Mouse (Mus musculus): Measurements from ENCODE around the gene Smc3.
"Not testable (repeated sequence)": the region's sequence is repeated elsewhere in the genome, so short reads cannot be mapped to it uniquely, and the experiment has no call there.

The Smc3 gene

GRCm38 (mm10) chr19:53577025-53577800, 23.0 kb upstream of the Smc3 start:
- DNase-seq, result peak; percentile 68

- peak; percentile 74 for DNase-seq
These were observed 21.5 kb upstream of the Smc3 start for GRCm38 (mm10) chr19:53578597-53579252.

- DNase-seq, result not testable (repeated sequence)
These were observed 19.9 kb upstream of the Smc3 start for GRCm38 (mm10) chr19:53580271-53580670.

GRCm38 (mm10) chr19:53587686-53588085, 12.5 kb upstream of the Smc3 start:
- not testable (repeated sequence) for DNase-seq

- DNase-seq, result not testable (repeated sequence)
These were observed 11.2 kb upstream of the Smc3 start, which contains the start of gene Nutf2-ps1 for GRCm38 (mm10) chr19:53588968-53589367. Nutf2-ps1 (minus strand) TSS chr19:53589068.

DNA sequence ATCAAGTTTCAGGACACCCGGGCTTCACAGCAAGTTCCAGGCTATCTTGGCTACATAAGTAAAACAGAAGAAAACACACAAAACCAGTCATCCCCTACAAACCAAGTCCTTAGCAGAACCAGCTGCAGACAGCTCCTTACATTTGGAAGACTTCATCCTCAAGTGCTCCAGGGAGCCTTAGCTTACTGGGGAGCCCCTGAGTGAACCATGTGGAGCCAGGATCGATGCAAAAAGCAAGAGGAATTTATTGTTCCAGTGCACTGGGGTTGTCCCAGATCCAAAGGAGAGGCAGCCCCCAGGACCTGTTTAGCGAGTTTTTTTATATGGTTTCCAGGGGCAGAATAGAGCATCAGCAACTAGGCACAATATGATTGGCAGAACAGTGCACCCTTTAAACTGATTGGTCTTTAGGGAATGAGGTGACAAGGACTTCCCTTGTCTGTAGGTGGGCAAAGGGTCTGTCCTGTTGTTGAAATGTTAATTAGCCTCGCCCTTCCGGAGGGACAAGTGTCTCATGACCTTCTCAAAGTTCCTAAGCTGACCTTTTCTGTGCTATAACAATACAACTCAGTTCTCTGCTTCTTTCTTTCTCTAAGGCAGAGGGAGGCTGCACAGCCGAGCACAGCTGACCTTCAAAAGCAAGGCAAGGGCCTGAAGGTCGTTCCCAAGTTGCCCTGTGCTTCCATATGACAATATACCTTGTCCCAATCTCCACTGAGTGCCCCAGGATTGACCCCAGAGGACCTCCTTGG, 3.3 kb upstream of the Smc3 start:
- no peak for DNase-seq

- peak; percentile 76 for DNase-seq
These were observed 558 bp downstream of the Smc3 start for GRCm38 (mm10) chr19:53600549-53601362.

- DNase-seq, result no peak
These were observed 1.1 kb downstream of the Smc3 start for GRCm38 (mm10) chr19:53601363-53601655.

DNA sequence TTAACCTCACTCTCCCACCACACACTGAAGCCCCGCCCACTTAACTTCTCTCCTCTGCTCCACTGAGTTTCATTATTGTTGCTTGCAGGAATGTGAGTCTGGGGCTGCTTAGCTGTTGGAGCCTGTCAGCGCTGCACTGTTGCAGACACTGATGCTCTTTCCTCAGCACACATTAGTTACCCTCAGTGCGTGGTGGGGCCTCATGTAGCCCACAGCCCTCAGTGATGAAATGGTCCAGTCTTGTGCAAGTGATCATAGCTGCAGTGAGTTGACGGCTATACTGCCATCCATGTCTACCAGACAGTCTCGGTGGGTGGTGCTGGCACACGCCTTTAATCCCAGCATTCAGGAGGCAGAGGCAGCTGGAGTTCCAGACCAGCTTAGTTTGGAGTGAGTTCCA, 8.7 kb downstream of the Smc3 start:
- no peak for DNase-seq

GRCm38 (mm10) chr19:53621681-53622080, 21.5 kb downstream of the Smc3 start:
- DNase-seq, result no peak

- no peak for DNase-seq
These were observed 37.8 kb downstream of the Smc3 start for GRCm38 (mm10) chr19:53638041-53638440.

GRCm38 (mm10) chr19:53638727-53639126, 38.5 kb downstream of the Smc3 start:
- no peak for DNase-seq

DNA sequence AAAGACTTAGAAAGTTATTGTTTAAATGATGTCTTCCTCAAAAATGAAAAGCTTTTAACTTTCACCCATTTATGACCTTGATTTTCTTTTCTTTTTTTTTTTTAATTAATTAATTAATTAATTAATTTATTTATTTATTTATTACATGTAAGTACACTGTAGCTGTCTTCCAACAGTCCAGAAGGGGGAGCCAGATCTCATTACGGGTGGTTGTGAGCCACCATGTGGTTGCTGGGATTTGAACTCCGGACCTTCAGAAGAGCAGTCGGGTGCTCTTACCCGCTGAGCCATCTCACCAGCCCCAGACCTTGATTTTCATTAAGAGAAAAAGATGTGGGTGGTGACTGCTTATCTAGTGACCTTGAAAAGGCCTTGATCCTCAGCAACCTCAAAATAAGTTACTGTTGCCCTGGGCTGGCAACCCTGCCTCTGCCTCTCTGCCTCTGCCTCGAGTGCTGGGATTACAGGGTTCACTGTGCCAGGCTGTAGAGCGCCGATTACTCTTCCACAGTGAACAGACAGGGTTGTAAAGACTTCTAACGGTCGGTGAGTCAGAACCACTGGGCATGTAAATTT, 43.9 kb downstream of the Smc3 start:
- no peak for DNase-seq

- no peak for DNase-seq
These were observed 47.1 kb downstream of the Smc3 start for GRCm38 (mm10) chr19:53647301-53647700.

DNA sequence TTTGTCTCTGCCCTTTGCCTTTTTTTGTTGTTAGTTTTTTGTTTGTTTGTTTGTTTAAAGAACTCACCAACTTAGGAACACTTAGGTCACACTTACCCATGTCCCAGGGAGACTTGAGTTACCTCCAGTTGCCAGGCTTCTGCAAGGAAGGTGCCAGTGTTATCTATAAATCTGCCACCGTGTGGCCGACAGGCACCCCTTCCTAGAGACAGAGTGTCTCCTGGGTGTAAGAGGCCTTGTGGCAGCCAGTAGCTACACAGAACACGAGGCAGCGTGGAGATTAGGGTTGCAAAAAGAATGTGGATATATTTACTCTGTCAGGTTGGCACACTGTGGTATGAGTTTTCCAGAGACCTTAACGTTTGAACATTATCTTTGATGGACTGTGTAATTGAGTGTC, 47.9 kb downstream of the Smc3 start:
- DNase-seq, result no peak

GRCm38 (mm10) chr19:53648802-53649236, 48.6 kb downstream of the Smc3 start:
- DNase-seq, result peak; percentile 80

DNA sequence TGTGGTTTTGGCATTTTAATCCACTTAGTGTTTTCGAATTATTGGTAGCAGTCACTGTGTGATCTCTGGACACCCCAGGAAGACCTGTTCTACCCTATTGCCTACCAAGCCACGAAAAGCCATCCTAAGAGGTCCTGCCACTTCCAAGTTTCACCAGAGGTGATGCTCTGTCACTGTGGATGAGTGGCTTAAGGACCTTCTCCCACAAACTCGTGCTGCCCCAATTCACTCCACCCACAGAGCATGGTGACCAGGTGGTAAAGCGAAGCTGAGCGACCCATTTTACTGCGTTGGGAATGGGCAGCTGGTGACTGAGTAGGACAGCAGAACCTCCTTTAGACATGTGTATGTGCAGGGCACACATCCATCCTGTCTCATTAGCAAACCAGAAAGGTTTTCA, 49.2 kb downstream of the Smc3 start:
- no peak for DNase-seq

DNA sequence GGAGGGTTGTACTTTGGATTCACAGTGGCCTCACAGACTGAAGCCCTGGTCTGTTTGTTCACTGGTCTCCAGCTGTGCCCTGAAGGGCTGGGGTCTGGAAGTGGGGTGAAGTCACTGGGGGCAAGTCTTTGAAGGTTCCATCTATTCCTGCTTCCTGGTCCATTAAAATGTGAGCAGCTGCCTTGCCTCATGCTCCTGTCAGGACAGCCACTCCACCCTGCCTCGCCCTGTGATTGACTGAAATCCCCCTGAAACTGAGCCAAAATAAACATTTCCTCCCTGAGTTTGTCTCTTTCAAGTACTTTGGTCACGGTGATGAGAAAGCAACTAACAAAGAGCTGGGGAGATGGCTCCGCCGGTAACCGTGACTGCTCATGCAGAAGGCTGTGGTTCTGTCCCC, 49.6 kb downstream of the Smc3 start:
- DNase-seq, result peak; percentile 47

DNA sequence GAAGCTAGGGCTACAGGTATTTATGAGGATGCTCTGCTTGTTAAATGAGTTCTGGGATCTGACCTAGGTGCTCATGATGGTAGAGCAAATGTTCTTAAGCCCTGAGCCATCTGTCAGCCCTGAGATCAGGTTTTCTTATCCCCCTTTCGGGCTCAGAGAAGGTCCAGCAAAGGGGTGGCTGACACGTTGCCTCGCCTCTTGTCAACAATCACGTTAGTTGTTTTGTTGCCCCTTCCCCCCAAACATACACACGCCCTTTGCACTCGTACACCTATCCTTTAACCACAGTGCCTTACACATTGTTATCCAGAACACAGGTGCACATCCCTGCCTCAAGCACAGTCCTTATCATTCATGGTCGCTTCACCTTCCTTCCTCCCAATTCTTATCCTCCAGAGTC, 50.7 kb downstream of the Smc3 start:
- DNase-seq, result no peak

DNA sequence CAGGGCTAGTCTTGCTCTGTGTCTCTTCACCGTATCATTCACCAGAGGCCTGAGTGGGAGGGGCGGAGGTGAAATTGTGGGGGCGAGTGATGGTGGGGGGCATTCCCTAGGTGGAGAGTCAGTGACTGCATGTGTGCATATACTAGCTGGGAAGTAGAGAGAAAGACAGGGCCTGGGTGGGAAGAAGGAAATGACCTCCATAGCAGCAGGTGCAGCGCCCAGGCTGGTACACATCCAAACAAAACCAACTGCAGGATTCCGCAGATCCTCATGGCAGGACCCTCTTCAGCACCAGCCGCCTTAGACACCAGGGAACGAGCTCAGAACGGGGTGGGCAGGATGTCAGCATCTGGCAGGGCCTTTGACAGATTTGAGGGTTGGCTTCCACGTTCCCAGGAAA, 52.1 kb downstream of the Smc3 start:
- DNase-seq, result no peak

DNA sequence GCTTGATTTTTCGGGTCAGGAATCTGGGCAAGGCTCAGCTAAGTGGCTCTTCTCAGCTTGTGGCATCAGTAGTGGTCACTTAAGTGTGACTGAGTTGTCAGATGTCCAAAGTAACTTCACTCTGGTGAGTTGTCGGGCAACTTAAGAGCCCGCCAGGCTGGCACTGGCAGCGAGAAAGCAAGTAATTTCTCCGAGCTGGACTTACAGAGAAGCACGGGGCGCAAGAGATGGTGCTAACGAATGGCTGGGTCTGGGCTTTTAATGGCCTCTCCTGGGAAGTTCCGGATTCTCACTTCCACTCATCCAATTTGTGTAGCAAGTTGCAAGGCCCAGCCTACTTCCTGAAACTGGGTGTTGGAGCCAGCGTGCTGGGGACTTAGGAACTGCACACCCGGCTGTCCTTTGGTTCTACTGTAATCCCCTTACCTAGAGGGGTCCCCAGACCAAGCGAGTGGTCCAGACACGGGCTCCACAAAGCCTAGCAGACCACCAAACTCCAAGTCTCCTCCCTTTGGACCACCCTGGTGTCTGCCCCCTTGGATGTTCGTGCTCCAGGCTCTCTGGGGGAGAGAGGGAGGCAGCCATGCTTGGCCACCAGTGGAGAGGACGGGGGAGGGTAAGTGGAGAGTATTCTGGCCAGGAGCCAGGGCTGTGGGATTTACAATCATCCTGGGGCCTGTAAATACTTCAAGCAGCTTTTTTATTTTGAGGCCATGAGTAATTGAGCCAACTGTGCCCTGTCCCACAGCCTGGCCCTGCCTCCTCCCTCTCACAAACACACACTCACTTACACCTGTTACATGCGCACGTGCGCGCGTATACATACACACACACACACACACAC, 53.6 kb downstream of the Smc3 start:
- DNase-seq, result peak; percentile 80

DNA sequence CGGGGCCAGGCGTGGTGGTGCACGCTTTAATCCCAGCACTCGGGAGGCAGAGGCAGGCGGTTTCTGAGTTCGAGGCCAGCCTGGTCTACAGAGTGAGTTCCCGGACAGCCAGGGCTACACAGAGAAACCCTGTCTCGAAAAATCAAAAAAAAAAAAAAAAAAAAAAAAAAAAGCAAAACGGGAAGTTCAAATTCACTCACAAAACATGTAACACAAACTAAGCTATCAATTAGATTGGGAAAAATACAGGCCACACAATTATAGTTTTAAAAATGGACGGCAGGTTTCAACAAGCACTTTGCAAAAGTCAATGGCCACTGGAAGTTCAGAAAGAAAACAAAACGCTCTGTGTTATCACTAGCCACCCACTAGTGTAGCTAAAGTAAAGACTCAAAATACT, 56.2 kb downstream of the Smc3 start:
- DNase-seq, result not testable (repeated sequence)

Data from kidney, postnatal 14 days (tissue).